Mouse (Mus musculus): Measurements from ENCODE around the gene Asb15.
A peak's percentile ranks its signal among the peaks of the same experiment; 100 is the strongest.

- TF ChIP-seq GATA1 (IDR thresholded peaks at IDR 0.05; ENCODE audit: low read depth, low read length) (no peak), MAX (IDR thresholded peaks at IDR 0.05; ENCODE audit: low read length) (peak; percentile 34), CHD2 (IDR thresholded peaks at IDR 0.05; ENCODE audit: low read length) (no peak), POLR2AphosphoS2 (IDR thresholded peaks at IDR 0.05; ENCODE audit: low read length) (peak; percentile 86; the same call in 1 of the 2 replicates), NELFE (IDR thresholded peaks at IDR 0.05; ENCODE audit: low read depth, low read length) (peak; percentile 89), EP300 (IDR thresholded peaks at IDR 0.05; ENCODE audit: low read depth in 1 of 2, low read length in 2 of 2) (no peak), GABPA (IDR thresholded peaks at IDR 0.05; ENCODE audit: low read depth, low read length) (no peak)
Measured at GRCm38 (mm10) chr6:24527155-24528063, 535 bp upstream of the Asb15 start, which contains the start of gene Ndufa5.
